Mouse (Mus musculus) liver, embryonic 11.5 days (tissue): Measurements from ENCODE around the gene Alpl. TPM values are rescaled to one million over a fixed set of nuclear protein-coding genes. Genes with fewer than 3 reads are reported as not detected.

Experiments used
- ATAC-seq: fragments of 200-750 bp; cut with Nextera tagmentation; replicated peaks from 2 replicates; pipeline ENCODE4 v1.8.0; 2017; ENCODE audit warnings: moderate number of reproducible peaks, mild to moderate bottlenecking, moderate TSS enrichment, moderate library complexity; ENCODE audit not compliant: low FRiP score
- DNase-seq: peaks from one replicate; pipeline ENCODE4 v3.0.0-alpha.2; 2017; ENCODE audit warnings: low spot score
- H3K27ac ChIP-seq: fragments of 300-500 bp; sonication (generic); 2 replicates; pipeline ENCODE4 v1.5.1; 2014; ENCODE audit warnings: mild to moderate bottlenecking, low read depth, low read length, control low read depth
- H3K27me3 ChIP-seq: fragments of 300-500 bp; sonication (generic); replicated peaks from 2 replicates; pipeline ENCODE4 v1.6.1; 2014; ENCODE audit warnings: low read length, mixed read lengths; ENCODE audit not compliant: control insufficient read depth, insufficient read depth
- H3K36me3 ChIP-seq: fragments of 300-500 bp; sonication (generic); 2 replicates; pipeline ENCODE4 v1.6.1; 2014; ENCODE audit warnings: mild to moderate bottlenecking, low read length, moderate library complexity, mixed read lengths; ENCODE audit not compliant: control insufficient read depth, insufficient read depth
- H3K4me1 ChIP-seq: fragments of 300-500 bp; sonication (generic); replicated peaks from 2 replicates; pipeline ENCODE4 v1.6.1; 2014; ENCODE audit warnings: low read length, mixed read lengths; ENCODE audit not compliant: control insufficient read depth, insufficient read depth
- H3K4me2 ChIP-seq: fragments of 300-500 bp; sonication (generic); 2 replicates; pipeline ENCODE4 v1.6.1; 2014; ENCODE audit warnings: mild to moderate bottlenecking, control low read depth, moderate library complexity
- H3K4me3 ChIP-seq: fragments of 300-500 bp; sonication (generic); 2 replicates; pipeline ENCODE4 v1.5.1; 2014; ENCODE audit warnings: low read depth, low read length, control low read depth
- H3K9ac ChIP-seq: fragments of 300-500 bp; sonication (generic); 2 replicates; pipeline ENCODE4 v1.6.1; 2014; ENCODE audit warnings: low read depth, low read length, control low read depth
- H3K9me3 ChIP-seq: fragments of 300-500 bp; sonication (generic); 2 replicates; pipeline ENCODE4 v1.6.1; 2016; ENCODE audit warnings: low read length, inconsistent platforms, mixed read lengths; ENCODE audit not compliant: control insufficient read depth
- WGBS: fragments of 180-500 bp; shearing (Covaris S2); extraction: QIAGEN DNeasy Blood & Tissue Kit; methylation state at CpG from one replicate; pipeline ENCODE4 v1.1.7; 2014; 5-methylcytosine and 5-hydroxymethylcytosine counted together
- polyA plus RNA-seq: library from polyadenylated mRNA; unstranded; fragments of >200 nt; fragmentation: Nextera tagmentation; extraction: Ambion mirVana; gene quantifications from 2 replicates; pipeline ENCODE4 v1.2.1, GENCODE M21; 2014

The Alpl gene
- polyA plus RNA-seq, 1 experiment from 2014 or later, result 5.7 TPM

DNA sequence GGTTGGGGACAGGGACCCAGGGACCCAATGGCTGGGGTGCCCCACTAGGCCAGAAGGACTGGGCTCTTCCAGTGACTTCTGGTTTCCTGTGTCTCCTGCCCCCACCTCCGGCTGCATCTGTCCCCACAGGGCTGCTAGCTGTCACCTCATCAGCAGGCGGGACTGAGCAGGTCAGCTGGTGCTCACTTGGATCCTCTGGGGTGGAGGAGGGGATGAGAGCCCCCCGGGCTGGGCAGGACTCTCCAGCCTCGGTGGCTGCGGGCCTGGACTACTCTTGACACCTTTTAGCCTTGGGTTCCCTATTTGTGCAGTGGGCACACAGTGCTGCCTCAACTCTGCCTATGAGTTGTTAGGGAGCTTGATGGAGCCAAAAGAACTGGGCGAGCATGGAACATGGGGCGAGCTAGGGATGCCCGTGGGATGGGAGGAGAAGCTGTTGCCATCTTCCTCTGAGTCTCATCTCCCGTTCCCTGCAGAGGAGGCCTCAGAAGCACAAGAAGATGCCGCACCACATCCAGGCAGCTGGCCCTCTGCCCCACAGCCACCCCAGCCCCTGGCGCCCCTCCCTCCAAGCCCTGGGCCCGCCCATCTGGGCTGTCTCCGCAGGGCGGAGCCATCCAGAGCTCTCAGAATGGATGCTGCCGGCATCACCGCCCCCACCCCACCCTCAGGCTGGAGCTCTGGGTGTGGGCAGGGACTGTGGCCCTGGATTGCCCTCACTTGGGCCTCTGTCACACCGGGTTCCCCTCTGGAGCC is 67.6 kb downstream of the Alpl start:
- DNase-seq (no peak), ATAC-seq (no peak)
- Histone ChIP-seq H3K4me3 (peak overlapping the region; percentile 8; the same call in 1 of the 2 replicates), H3K9ac (no peak overlapping the region), H3K4me2 (peak overlapping the region; percentile 44), H3K4me1 (peaks cover 17% of the 10 kb centered on the region), H3K27me3 (peaks cover 43% of the 10 kb centered on the region), H3K36me3 (no peaks in the 10 kb centered on the region), H3K9me3 (no peaks in the 10 kb centered on the region), H3K27ac (no peak overlapping the region)
- WGBS, result 6% methylated on average over 17 of the region's 17 CpGs

DNA sequence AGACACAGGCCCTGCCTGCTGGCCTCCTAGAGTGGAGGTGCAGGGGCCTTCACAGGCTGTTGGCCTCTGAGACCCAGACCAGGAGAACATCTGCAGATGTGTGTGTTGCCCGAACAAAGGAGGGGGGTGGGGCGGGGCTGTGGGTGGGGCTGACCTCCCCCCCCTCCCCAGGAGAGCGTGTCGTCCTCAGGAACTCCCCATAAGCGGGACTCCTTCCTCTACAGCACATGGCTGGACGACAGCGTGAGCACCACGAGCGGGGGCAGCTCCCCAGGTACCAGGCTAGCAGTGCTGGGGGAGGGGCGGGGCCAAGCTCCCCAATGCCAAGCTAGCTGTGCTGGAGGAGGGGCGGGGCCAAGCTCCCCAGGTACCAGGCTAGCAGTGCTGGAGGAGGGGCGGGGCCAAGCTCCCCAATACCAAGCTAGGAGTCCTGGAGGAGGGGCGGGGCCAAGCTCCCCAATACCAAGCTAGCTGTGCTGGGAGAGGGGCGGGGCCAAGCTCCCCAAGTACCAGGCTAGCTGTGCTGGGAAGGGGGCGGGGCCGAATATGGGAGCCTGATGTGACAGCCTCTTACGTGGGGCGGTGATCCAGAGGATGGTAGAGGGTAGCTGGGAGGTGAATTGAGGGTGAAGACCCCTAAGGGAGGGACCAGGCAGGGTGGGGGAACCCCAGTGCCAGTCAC is 68.5 kb downstream of the Alpl start:
- DNase-seq (no peak), ATAC-seq (no peak; the same call in 1 of the 2 replicates)
- Histone ChIP-seq H3K27me3 (peaks cover 52% of the 10 kb centered on the region), H3K9me3 (no peaks in the 10 kb centered on the region), H3K4me2 (no peak overlapping the region; the same call in 1 of the 2 replicates), H3K27ac (no peak overlapping the region), H3K4me1 (peaks cover 17% of the 10 kb centered on the region), H3K9ac (no peak overlapping the region), H3K4me3 (no peak overlapping the region), H3K36me3 (no peaks in the 10 kb centered on the region)
- WGBS, result 11% methylated on average over 18 of the region's 18 CpGs

DNA sequence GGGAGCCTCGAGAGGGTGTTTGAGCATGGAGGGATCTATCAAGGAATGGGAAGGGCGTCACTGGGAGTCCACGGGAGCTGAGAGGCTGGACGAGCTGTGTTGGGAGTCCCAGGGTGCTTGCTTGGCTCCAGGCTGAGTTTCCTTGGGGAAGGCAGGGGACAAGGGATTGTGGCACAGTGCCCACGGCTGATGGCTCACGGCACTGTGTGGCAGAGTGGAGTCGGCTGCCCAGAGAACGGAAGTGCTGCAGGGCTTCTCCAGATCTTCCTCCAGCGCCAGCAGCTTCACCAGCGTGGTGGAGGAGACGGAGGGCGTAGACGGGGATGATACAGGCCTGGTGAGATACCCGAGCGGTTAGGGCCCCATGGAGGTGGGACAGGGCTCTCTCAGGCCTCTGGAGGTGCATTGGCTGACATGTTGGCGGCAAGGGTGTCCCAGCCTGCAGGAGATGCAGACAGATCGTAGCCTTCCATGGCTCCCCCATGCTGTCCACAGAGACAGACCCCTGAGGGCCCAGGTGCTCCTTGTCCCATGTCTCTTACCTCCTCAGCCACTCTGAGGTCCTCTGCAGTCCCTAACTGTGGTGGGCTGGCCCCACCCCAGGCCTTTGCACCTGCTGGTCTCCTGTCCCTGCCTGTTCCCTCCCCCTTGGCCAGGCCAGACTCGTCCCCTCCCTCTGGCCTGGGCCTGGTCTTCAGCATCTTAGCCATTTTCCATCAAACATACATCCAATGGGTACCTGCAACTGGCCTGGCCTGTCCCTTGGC is 69.3 kb downstream of the Alpl start:
- no peak for ATAC-seq
- 81% methylated on average over 18 of the region's 18 CpGs for WGBS
- H3K9ac ChIP-seq, result no peak overlapping the region

DNA sequence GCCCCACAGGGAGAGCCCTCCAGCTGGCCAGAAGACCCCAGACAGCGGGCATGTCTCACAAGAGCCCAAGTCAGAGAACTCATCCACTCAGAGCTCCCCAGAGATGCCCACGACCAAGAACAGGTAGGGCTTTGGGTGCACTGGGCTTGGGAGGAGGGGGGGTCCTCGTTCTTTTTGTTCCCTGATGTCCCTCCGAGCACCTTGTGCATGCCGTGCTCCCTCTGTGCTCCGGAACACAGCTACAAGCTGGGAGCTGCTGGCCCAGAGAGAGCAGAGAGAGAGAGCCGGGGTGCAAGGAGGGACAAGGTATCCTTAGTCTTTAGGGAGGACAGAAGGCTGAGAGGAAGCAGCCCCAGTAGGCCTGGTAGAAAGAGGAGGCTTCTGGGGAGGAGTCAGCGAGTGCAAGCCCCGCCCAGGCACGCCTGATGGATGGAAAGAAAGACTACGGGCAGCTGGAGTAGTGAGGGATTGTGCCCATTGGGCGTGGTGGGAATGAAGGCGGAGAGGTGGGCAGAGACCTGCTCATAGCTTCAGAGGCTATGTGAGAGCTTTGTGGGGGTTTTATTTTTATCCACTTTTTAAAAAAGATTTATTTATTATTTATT is 70.5 kb downstream of the Alpl start:
- WGBS, result 67% methylated on average over 13 of the region's 13 CpGs
- no peak for ATAC-seq
- H3K9ac ChIP-seq, result no peak overlapping the region
- no peak overlapping the region for H3K27ac ChIP-seq
- H3K4me2 ChIP-seq, result no peak overlapping the region
- no peak overlapping the region for H3K4me3 ChIP-seq
- no peaks in the 10 kb centered on the region for H3K9me3 ChIP-seq
- H3K36me3 ChIP-seq, result no peaks in the 10 kb centered on the region
- DNase-seq, result no peak
- peaks cover 59% of the 10 kb centered on the region for H3K27me3 ChIP-seq
- peaks cover 17% of the 10 kb centered on the region for H3K4me1 ChIP-seq

More for the DNA sequence above, 69.3 kb downstream of the Alpl start:
- Histone ChIP-seq H3K4me2 (no peak overlapping the region), H3K36me3 (no peaks in the 10 kb centered on the region), H3K4me3 (no peak overlapping the region), H3K4me1 (peaks cover 17% of the 10 kb centered on the region), H3K27me3 (peaks cover 53% of the 10 kb centered on the region), H3K9me3 (no peaks in the 10 kb centered on the region), H3K27ac (no peak overlapping the region)
- no peak for DNase-seq

DNA sequence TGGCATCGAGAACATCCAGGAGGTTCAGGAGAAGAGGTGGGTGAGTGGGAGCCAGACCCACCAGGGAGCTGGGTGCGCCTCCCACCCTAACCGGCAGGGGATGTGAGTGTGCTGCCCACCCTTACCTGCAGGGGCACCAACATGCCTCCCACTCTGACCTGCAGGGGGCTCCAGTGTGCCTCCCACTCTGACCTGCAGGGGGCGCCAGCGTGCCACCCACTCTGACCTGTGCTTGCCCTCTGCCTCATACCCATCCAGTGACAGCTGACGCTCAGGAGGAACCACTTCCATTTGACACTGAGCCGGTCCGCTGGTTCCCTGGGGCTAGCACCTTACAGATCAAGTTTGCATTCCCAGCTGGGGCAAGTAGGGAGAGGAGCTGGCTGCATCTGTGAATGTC is 71.4 kb downstream of the Alpl start:
- WGBS, result 44% methylated on average over 8 of the region's 8 CpGs
- peak; percentile 72 for DNase-seq

DNA sequence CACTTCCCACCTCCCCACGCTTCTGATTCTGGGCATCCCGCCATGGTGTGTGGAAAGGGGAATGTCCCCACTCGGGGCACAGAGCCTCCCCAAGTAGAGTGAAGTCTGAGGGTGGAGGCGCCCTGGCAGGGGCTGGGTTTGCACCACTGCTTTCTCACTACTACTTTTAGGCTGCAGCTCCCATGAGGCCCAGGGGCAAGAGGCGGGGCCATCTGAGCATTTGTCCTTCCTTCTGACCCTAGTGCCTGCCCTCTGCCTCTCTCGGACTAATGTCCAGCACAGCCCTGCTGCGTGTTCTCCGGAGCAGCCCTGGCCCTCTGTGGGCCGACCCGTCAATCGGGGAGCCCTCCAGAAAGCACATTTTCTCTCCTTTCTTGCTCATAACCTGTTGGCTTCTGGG is 72.0 kb downstream of the Alpl start:
- H3K4me1 ChIP-seq, result peaks cover 17% of the 10 kb centered on the region

More for the DNA sequence above, 71.4 kb downstream of the Alpl start:
- H3K4me2 ChIP-seq, result peak overlapping the region; percentile 51
- peaks cover 67% of the 10 kb centered on the region for H3K27me3 ChIP-seq
- H3K9ac ChIP-seq, result peak overlapping the region; percentile 52; the same call in 1 of the 2 replicates
- peak overlapping the region; percentile 25; the same call in 1 of the 2 replicates for H3K4me3 ChIP-seq
- H3K36me3 ChIP-seq, result no peaks in the 10 kb centered on the region
- H3K9me3 ChIP-seq, result no peaks in the 10 kb centered on the region
- peaks cover 17% of the 10 kb centered on the region for H3K4me1 ChIP-seq
- H3K27ac ChIP-seq, result peak overlapping the region; percentile 39; the same call in 1 of the 2 replicates
- ATAC-seq, result 0 out of 2 replicates have a peak, but pooled peaks have one; percentile 22

DNA sequence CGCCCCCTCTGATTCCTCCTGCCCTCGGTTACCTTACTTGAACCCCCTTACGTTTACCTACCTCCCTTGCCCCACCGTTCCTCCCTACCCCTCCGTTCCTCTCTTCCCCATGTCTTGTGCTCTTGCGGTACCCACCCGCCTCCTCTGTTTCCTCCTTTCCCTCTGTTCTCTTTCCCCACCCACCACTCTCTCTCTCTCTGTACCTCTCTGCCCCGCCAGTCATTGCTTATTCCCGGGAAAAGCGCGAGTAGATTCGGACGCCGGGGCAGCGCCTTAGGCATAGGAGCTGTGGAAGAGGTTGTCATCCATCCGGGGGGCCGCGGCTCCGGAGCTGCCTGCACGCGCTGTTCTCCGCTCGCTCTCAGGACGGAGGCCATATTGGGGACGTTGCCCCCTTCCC is 72.7 kb downstream of the Alpl start:
- peaks cover 62% of the 10 kb centered on the region for H3K27me3 ChIP-seq
- H3K4me1 ChIP-seq, result peaks cover 17% of the 10 kb centered on the region

More for the DNA sequence above, 72.0 kb downstream of the Alpl start:
- Histone ChIP-seq H3K4me2 (peak overlapping the region; percentile 51), H3K27me3 (peaks cover 65% of the 10 kb centered on the region), H3K27ac (peak overlapping the region; percentile 39; the same call in 1 of the 2 replicates), H3K9me3 (no peaks in the 10 kb centered on the region), H3K9ac (peak overlapping the region; percentile 52), H3K4me3 (peak overlapping the region; percentile 25), H3K36me3 (no peaks in the 10 kb centered on the region)
- DNase-seq, result no peak
- ATAC-seq, result no peak
- WGBS, result 36% methylated on average over 11 of the region's 11 CpGs

More for the DNA sequence above, 72.7 kb downstream of the Alpl start:
- Histone ChIP-seq H3K4me2 (peak overlapping the region; percentile 51), H3K27ac (no peak overlapping the region), H3K4me3 (peak overlapping the region; percentile 25; the same call in 1 of the 2 replicates), H3K36me3 (no peaks in the 10 kb centered on the region), H3K9ac (no peak overlapping the region; the same call in 1 of the 2 replicates), H3K9me3 (no peaks in the 10 kb centered on the region)
- DNase-seq (no peak), ATAC-seq (no peak)
- 32% methylated on average over 25 of the region's 25 CpGs for WGBS
